Mouse (Mus musculus) liver, adult 10 weeks (tissue): ENCODE results near the gene Cdca3. TPM values are rescaled to one million over a fixed set of nuclear protein-coding genes. Genes with fewer than 3 reads are reported as not detected.

Experiments used
- polyA plus RNA-seq: library from polyadenylated mRNA; stranded (reverse); fragments of 350-450 nt; fragmentation: Illumina TruSeq; extraction: RNeasy Lipid Tissue Mini Kit (QIAGEN cat#74804); gene quantifications from one replicate; pipeline ENCODE4 v1.2.3, GENCODE M21; 2014; ENCODE audit warnings: low read depth, low replicate concordance

Cdca3 gene
- polyA plus RNA-seq = 0.90 TPM

DNA sequence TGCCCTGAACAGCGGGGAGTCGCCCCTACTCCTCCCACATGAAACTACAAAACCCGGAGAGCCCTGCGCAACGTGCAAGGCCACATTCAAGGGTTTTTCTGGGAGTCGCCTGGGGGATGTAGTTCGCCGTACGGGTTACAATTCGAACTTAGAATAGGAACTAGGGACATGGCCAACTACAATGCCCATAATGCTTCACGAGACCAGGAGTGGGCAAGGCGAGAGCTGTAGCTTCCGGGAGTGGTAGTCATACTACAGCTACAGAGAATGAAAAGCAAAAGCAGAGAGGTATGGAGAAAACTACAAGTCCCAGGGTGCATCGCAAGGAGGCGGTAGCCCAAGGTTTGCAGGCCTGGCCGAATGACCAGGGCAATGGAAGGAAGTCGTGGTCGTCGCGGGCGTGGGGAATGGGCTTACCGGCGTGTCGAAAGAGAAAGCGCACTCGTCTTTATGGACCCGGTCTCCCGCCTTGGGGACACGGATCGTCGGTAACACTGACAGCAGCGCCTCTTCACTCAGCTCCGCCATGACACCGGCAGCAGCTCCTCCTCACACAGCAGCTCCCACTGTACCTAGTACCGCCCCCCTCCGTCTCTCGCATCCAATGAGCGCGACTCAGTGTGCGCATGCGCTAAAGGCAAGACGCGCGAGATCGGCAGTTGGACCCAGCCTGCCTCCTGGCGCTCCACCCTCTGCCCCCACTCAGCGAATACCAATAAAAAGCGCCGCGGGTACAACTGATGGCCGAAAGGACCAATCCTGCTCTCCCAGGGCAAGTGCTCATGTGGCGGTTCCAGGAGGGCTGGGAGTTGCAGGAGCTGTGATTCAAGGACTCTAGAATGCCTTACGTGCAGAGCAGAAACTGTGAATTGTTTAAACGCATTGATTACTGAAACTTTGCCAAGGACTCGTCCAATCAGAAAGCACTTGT lies at the start of gene Cdca3, which contains the start of gene Usp5:
Gene Cdca3 (plus strand): TSS at position 680 of the 931 bp plus-strand sequence.
Gene Usp5 (minus strand): TSS at position 617 of the 931 bp plus-strand sequence.

GRCm38 (mm10) chr6:124808358-124809012 lies 20.9 kb upstream of the Cdca3 start, which contains the start of gene Spsb2:
TSS of gene Spsb2 (plus strand) at chr6:124808661.

GRCm38 (mm10) chr6:124813933-124814332 lies 15.4 kb upstream of the Cdca3 start, which contains the start of gene Tpi1:
TSS of gene Tpi1 (minus strand) at chr6:124814296.

GRCm38 (mm10) chr6:124840241-124841167 lies 11.2 kb downstream of the Cdca3 start, which contains the start of gene Gnb3:
TSS of gene Gnb3 (minus strand) at chr6:124840275.

GRCm38 (mm10) chr6:124856916-124857839 lies 27.8 kb downstream of the Cdca3 start, which contains the start of gene P3h3:
TSS of gene P3h3 (minus strand) at chr6:124857752.

GRCm38 (mm10) chr6:124863658-124864298 lies 34.4 kb downstream of the Cdca3 start, which contains the start of gene Gpr162:
TSS of gene Gpr162 (minus strand) at chr6:124863983.

Other genes starting within 250 kb of the Cdca3 start
- not detected for gene C1s2, start 193.5 kb upstream of the Cdca3 start, polyA plus RNA-seq
- gene Lpcat3, start 166.5 kb upstream of the Cdca3 start, polyA plus RNA-seq = 44.0 TPM
- 22.3 TPM for gene Emg1, start 117.4 kb upstream of the Cdca3 start, polyA plus RNA-seq
- gene Phb2, start 117.2 kb upstream of the Cdca3 start, polyA plus RNA-seq = 46.9 TPM
- gene Ptpn6, start 90.8 kb upstream of the Cdca3 start, polyA plus RNA-seq = 3.8 TPM
- gene Grcc10, start 88.2 kb upstream of the Cdca3 start, polyA plus RNA-seq = 7.5 TPM
- gene Gm45234, start 73.5 kb upstream of the Cdca3 start, polyA plus RNA-seq = not detected
- 0.56 TPM for gene Atn1, start 73.0 kb upstream of the Cdca3 start, polyA plus RNA-seq
- gene Eno2, start 59.9 kb upstream of the Cdca3 start, polyA plus RNA-seq = not detected
- gene Lrrc23, start 49.8 kb upstream of the Cdca3 start, polyA plus RNA-seq = not detected
- gene Spsb2, start 20.9 kb upstream of the Cdca3 start, polyA plus RNA-seq = not detected
- 50.1 TPM for gene Tpi1, start 15.3 kb upstream of the Cdca3 start, polyA plus RNA-seq
- 12.3 TPM for gene Usp5, start 63 bp upstream of the Cdca3 start, polyA plus RNA-seq
- not detected for gene Gnb3, start 10.7 kb downstream of the Cdca3 start, polyA plus RNA-seq
- gene P3h3, start 28.2 kb downstream of the Cdca3 start, polyA plus RNA-seq = not detected
- not detected for gene Gpr162, start 34.4 kb downstream of the Cdca3 start, polyA plus RNA-seq
- 0.16 TPM for gene Cd4, start 58.7 kb downstream of the Cdca3 start, polyA plus RNA-seq
- gene Lag3, start 82.2 kb downstream of the Cdca3 start, polyA plus RNA-seq = not detected
- 344 TPM for gene Ptms, start 90.6 kb downstream of the Cdca3 start, polyA plus RNA-seq
- 16.7 TPM for gene Mlf2, start 101.8 kb downstream of the Cdca3 start, polyA plus RNA-seq
- gene Cops7a, start 136.0 kb downstream of the Cdca3 start, polyA plus RNA-seq = 16.8 TPM
- not detected for gene Pianp, start 167.1 kb downstream of the Cdca3 start, polyA plus RNA-seq
- 11.4 TPM for gene Zfp384, start 179.6 kb downstream of the Cdca3 start, polyA plus RNA-seq
- gene Ing4, start 210.2 kb downstream of the Cdca3 start, polyA plus RNA-seq = 11.2 TPM
- 0.90 TPM for gene Acrbp, start 220.1 kb downstream of the Cdca3 start, polyA plus RNA-seq
- gene Lpar5, start 238.4 kb downstream of the Cdca3 start, polyA plus RNA-seq = not detected